Mouse (Mus musculus) liver, postnatal 0 days (tissue): ENCODE data around the gene Prkacb.

Source experiments
- CTCF ChIP-seq: sonication (generic); IDR thresholded peaks from 2 replicates; pipeline ENCODE4 v1.5.1; 2016; ENCODE audit warnings: antibody characterized with exemption, low read depth
- EP300 ChIP-seq: IDR thresholded peaks from 2 replicates; pipeline ENCODE4 v1.6.1; 2016; ENCODE audit warnings: antibody characterized with exemption, low read depth, mild to moderate bottlenecking

DNA sequence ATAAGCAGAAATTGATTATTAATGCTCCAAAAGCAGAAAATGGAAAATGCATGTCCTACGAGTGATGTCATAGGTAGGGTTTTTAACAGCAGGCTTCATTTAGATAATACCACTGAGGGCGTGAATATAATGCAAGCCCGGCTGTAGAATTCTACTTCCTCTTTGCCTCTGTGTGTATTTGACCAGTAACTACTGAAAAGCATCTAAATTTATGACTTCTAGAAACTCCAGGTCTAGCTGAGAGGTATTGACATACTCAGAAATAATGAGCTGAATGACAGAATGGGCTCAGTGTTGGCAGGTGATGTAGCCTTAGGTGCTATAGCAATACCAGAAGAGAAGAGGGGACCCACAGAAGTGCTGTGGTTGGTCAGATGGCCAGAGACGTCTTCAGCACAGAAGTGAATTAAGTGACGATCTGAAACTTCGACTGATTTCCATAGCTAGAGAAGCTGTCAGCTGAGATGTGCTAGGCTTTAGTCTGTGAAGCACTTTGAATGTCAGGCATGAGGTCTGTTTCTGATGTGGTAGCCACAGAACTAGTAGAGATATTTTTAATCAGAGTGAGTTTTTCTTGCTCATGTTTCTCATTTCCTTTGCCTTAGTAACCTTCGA lies 41.8 kb upstream of the Prkacb start:
- TF ChIP-seq CTCF (no peak), EP300 (no peak)
